ENCODE assay signal across 17 mouse cellular contexts in genomic region chr2:163358662-163359061, GRCm38 (mm10). TPM values are rescaled to one million over a fixed set of nuclear protein-coding genes. Genes with fewer than 3 reads are reported as not detected.
DNase-seq lines count a peak whose midpoint lies in the region; ATAC-seq and TF ChIP-seq lines count a peak whose summit lies in the region.
"Had no signal": no experiment of that assay in that cellular context is flagged by ENCODE, and none has a peak within 500 bp of the region (broad histone marks: within the 10 kb centered on the region; RNA-seq: fewer than 3 reads in every experiment).

No protein-coding gene starts in this region.

- no peak for ATAC-seq in heart, postnatal 0 days (ENCODE audit: insufficient read depth, low read depth)
- peak; percentile 80 for ATAC-seq in Patski
- peak; percentile 60 for ATAC-seq in liver, embryonic 15.5 days (ENCODE audit: insufficient read depth)
- no peak for ATAC-seq in hindbrain, embryonic 11.5 days (ENCODE audit: low FRiP score)
- ATAC-seq: forebrain, embryonic 13.5 days; inflammation-experienced regulatory T-cells, adult 6 months had no signal

- H3K9ac ChIP-seq in heart, postnatal 0 days (replicated peaks; ENCODE audit: low read depth, low read length), result no peak overlapping the region
- peak overlapping the region; percentile 57; the same call in 1 of the 2 replicates for H3K9ac ChIP-seq in liver, embryonic 15.5 days
- H3K9ac ChIP-seq in hindbrain, embryonic 11.5 days (ENCODE audit: low read depth, low read length), result no peak overlapping the region
- H3K9ac ChIP-seq: embryonic facial prominence, embryonic 12.5 days; forebrain, embryonic 13.5 days had no signal

- TF ChIP-seq CTCF in gastrocnemius, adult 2 months (IDR thresholded peaks at IDR 0.05), result no peak
- no peak for TF ChIP-seq CTCF in heart, postnatal 0 days (IDR thresholded peaks at IDR 0.05; ENCODE audit: low read depth)
- no peak for TF ChIP-seq CTCF in Patski (IDR thresholded peaks at IDR 0.05)
- no peak for TF ChIP-seq CTCF in layer of hippocampus, adult 2 months (conservative IDR thresholded peaks at IDR 0.05)

- intact Hi-C loops in gastrocnemius, adult 2 months (cut with DNase I), result no loop called here

- H3K4me1 ChIP-seq in heart, postnatal 0 days (ENCODE audit: control insufficient read depth, insufficient read depth), result peaks cover 84% of the 10 kb centered on the region
- H3K4me1 ChIP-seq in liver, embryonic 15.5 days (replicated peaks), result peaks cover 91% of the 10 kb centered on the region
- H3K4me1 ChIP-seq in hindbrain, embryonic 11.5 days (replicated peaks; ENCODE audit: control insufficient read depth, insufficient read depth, low read length), result no peaks in the 10 kb centered on the region
- H3K4me1 ChIP-seq: forebrain, embryonic 13.5 days had no signal

- no peak overlapping the region for H3K4me2 ChIP-seq in heart, postnatal 0 days (ENCODE audit: low read depth, low read length)
- H3K4me2 ChIP-seq in liver, embryonic 15.5 days, result peak overlapping the region; percentile 74
- no peak overlapping the region for H3K4me2 ChIP-seq in hindbrain, embryonic 11.5 days (replicated peaks; ENCODE audit: low read depth, low read length)
- H3K4me2 ChIP-seq: embryonic facial prominence, embryonic 12.5 days; forebrain, embryonic 13.5 days had no signal

- peak overlapping the region; percentile 93 for H3K27ac ChIP-seq in gastrocnemius, adult 2 months
- peak overlapping the region; percentile 95 for H3K27ac ChIP-seq in heart, postnatal 0 days (ENCODE audit: low read depth)
- peak overlapping the region; percentile 94 for H3K27ac ChIP-seq in liver, embryonic 15.5 days (replicated peaks)
- no peak overlapping the region for H3K27ac ChIP-seq in hindbrain, embryonic 11.5 days (ENCODE audit: low read depth, low read length)
- no peak overlapping the region for H3K27ac ChIP-seq in layer of hippocampus, adult 2 months
- H3K27ac ChIP-seq: embryonic facial prominence, embryonic 12.5 days; forebrain, embryonic 13.5 days; hindbrain, embryonic 10.5 days had no signal

- DNase-seq in gastrocnemius, adult 2 months, result no peak
- DNase-seq in gastrocnemius, postnatal 25 days, result no peak
- no peak for DNase-seq in heart, postnatal 0 days (ENCODE audit: low spot score)
- DNase-seq in heart, adult 8-10 months (ENCODE audit: low spot score), result no peak
- peak; percentile 58 for DNase-seq in Patski (ENCODE audit: low read depth, low spot score)
- no peak for DNase-seq in hindbrain, embryonic 11.5 days (ENCODE audit: low spot score)
- no peak for DNase-seq in layer of hippocampus, adult 2 months (ENCODE audit: low spot score in 2 of 2)
- DNase-seq: adrenal gland, adult 8-10 months; cerebellum, adult 2 months; kidney, adult 9 months; thymus, postnatal 25 days had no signal

- H3K9me3 ChIP-seq in heart, postnatal 0 days (replicated peaks; ENCODE audit: control insufficient read depth, low read length), result no peaks in the 10 kb centered on the region
- no peaks in the 10 kb centered on the region for H3K9me3 ChIP-seq in liver, embryonic 15.5 days (replicated peaks)
- H3K9me3 ChIP-seq in hindbrain, embryonic 11.5 days (ENCODE audit: control insufficient read depth, low read length), result no peaks in the 10 kb centered on the region
- H3K9me3 ChIP-seq: embryonic facial prominence, embryonic 12.5 days; forebrain, embryonic 13.5 days; hindbrain, embryonic 10.5 days had no signal

- peaks cover 11% of the 10 kb centered on the region; the same call in 1 of the 2 replicates for H3K36me3 ChIP-seq in heart, postnatal 0 days (replicated peaks; ENCODE audit: control insufficient read depth, insufficient read depth, low read length)
- H3K36me3 ChIP-seq in liver, embryonic 15.5 days (replicated peaks), result no peaks in the 10 kb centered on the region
- no peaks in the 10 kb centered on the region for H3K36me3 ChIP-seq in hindbrain, embryonic 11.5 days (ENCODE audit: control insufficient read depth, insufficient read depth, low read length)
- H3K36me3 ChIP-seq: embryonic facial prominence, embryonic 12.5 days; hindbrain, embryonic 10.5 days had no signal

- H3K4me3 ChIP-seq in gastrocnemius, adult 2 months, result no peak overlapping the region
- no peak overlapping the region for H3K4me3 ChIP-seq in heart, postnatal 0 days (ENCODE audit: low read depth, low read length)
- H3K4me3 ChIP-seq in liver, embryonic 15.5 days (replicated peaks), result peak overlapping the region; percentile 63; the same call in 1 of the 2 replicates
- H3K4me3 ChIP-seq in hindbrain, embryonic 11.5 days (ENCODE audit: low read depth, low read length), result no peak overlapping the region
- H3K4me3 ChIP-seq in layer of hippocampus, adult 2 months, result no peak overlapping the region
- H3K4me3 ChIP-seq: embryonic facial prominence, embryonic 12.5 days; forebrain, embryonic 13.5 days; hindbrain, embryonic 10.5 days had no signal

- CTCF ChIA-PET in Patski (lab: Charles Lee), result interaction anchor here (1.1 to 1.2 kb wide), 2 partner anchors 42 to 436 kb away, joined by 3 to 4 read pairs; no protein-coding TSS in a partner anchor

- WGBS in heart, postnatal 0 days, result 32% methylated on average over 5 of the region's 5 CpGs
- WGBS in liver, embryonic 15.5 days (ENCODE audit: insufficient replicate concordance), result 24% methylated on average over 5 of the region's 5 CpGs
- 82% methylated on average over 5 of the region's 5 CpGs for WGBS in hindbrain, embryonic 11.5 days

- no peaks in the 10 kb centered on the region for H3K27me3 ChIP-seq in heart, postnatal 0 days (ENCODE audit: control insufficient read depth, insufficient read depth, low read length)
- H3K27me3 ChIP-seq in Patski, result no peaks in the 10 kb centered on the region
- no peaks in the 10 kb centered on the region for H3K27me3 ChIP-seq in liver, embryonic 15.5 days
- no peaks in the 10 kb centered on the region for H3K27me3 ChIP-seq in hindbrain, embryonic 11.5 days (ENCODE audit: control insufficient read depth, insufficient read depth, low read length)
- H3K27me3 ChIP-seq: embryonic facial prominence, embryonic 12.5 days; forebrain, embryonic 13.5 days had no signal

- TF ChIP-seq EP300 in heart, postnatal 0 days (IDR thresholded peaks at IDR 0.05; ENCODE audit: low read depth), result no peak

- POLR2A ChIA-PET in Patski (lab: Charles Lee), result interaction anchor here (1.1 kb wide), 2 partner anchors 8 to 11 kb away, joined by 3 to 4 read pairs; no protein-coding TSS in a partner anchor

- in situ Hi-C loops in Patski (cut with MboI; ENCODE audit: low pct_unique_long_range_greater_than_20kb), result no loop called here

RNA-seq across cellular contexts. Expression of gene Jph2, which starts 39.1 kb away (rescaled TPM):
- total RNA-seq in gastrocnemius, adult 2 months (2021), result 100 to 1,000 TPM; 424 to 437 TPM
- total RNA-seq in gastrocnemius, postnatal 25 days (2021), result 100 to 1,000 TPM; 424 to 451 TPM
- total RNA-seq in heart, postnatal 0 days (2014; rRNA removed; ENCODE audit: low replicate concordance), result 215 and 246 TPM in 2 replicates
- polyA plus RNA-seq in heart, postnatal 0 days (2015; fragmentation: Nextera tagmentation; extraction: Ambion mirVana), result 47.3 and 61.7 TPM in 2 replicates
- total RNA-seq in heart, adult 8-10 months (2022), result 100 to 1,000 TPM; 423 to 464 (median 433) TPM
- polyA plus RNA-seq in Patski (2021), result 0.28 TPM
- 0.21 and 0.23 TPM in 2 replicates for polyA plus RNA-seq in liver, embryonic 15.5 days (2015; fragmentation: Nextera tagmentation; extraction: Ambion mirVana)
- polyA plus RNA-seq in hindbrain, embryonic 11.5 days (2014; fragmentation: Nextera tagmentation; extraction: Ambion mirVana), result 0.32 and 0.43 TPM in 2 replicates
- under 1 TPM; 0.41 to 0.54 TPM for total RNA-seq in layer of hippocampus, adult 2 months (2021)
- total RNA-seq: common myeloid progenitor, adult 5-6 weeks had no signal
- polyA plus RNA-seq: inflammation-experienced regulatory T-cells, adult 6 months had no signal

Comparison
In these comparisons a context has a peak if more than half of its experiments do, and no peak if none do; other contexts are left out.
1. H3K27ac ChIP-seq: peak in gastrocnemius, adult 2 months (single experiment), heart, postnatal 0 days (single experiment) and liver, embryonic 15.5 days (single experiment); none in hindbrain, embryonic 11.5 days (single experiment) and layer of hippocampus, adult 2 months (single experiment).
2. ATAC-seq: peak in Patski (single experiment) and liver, embryonic 15.5 days (single experiment); none in heart, postnatal 0 days (single experiment) and hindbrain, embryonic 11.5 days (single experiment).
3. RNA of gene Jph2, which starts 39.1 kb away (total RNA-seq): 424 to 451 TPM in gastrocnemius, postnatal 25 days, 423 to 464 TPM in heart, adult 8-10 months, 424 to 437 TPM in gastrocnemius, adult 2 months and 215 to 246 TPM in heart, postnatal 0 days; 0.41 to 0.54 TPM in layer of hippocampus, adult 2 months; every median in the first group is over 100 times any median in the second.